Mouse (Mus musculus): ENCODE measurements at regions not wholly inside any gene's neighbourhood (a gene's known extent, or its start where the extent isn't known, plus 50 kb on each side); places are given as distances from the start of the nearest gene placed in this dataset.

DNA sequence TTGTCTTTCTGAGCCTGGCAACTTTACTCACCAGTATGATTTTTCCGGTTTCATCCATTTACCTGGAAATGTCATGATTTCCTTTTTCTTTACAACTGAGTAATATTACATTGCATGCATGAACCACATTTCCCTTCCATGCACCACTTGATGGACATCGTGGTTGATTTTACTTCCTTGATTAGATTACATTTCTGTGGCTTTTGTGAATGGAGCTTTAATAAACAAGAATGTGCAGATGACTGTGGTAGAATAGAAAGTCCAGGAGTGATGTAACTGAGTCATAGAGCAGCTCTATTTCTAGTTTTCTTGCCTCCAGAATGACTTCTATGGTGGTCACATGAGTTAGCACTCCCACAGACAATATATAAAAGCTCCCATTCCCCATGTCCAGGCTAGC lies 75.2 kb downstream of the Chst2 start:
- no peak for DNase-seq

- DNase-seq = no peak
Measured at GRCm38 (mm10) chr9:95330097-95330496, 76.4 kb downstream of the Chst2 start.

DNA sequence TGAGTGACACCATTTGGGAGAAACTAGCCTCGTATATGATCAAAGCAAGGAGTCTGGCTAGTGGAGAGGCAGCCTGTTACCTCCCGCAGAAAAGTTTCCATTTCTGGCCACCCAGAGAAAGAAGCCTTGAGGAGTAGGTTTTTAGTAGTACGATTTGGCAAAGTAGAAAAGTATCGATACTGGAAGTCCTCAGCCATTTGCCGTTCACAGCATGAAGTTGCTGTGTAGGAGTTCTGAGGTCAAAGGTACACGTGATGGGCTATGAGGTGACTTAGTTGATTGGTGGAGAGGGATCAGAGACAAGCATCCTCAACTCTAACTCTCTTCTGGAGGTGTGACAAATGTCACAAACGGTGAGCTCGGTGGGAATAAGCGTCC lies 77.5 kb downstream of the Chst2 start:
- no peak for DNase-seq

DNA sequence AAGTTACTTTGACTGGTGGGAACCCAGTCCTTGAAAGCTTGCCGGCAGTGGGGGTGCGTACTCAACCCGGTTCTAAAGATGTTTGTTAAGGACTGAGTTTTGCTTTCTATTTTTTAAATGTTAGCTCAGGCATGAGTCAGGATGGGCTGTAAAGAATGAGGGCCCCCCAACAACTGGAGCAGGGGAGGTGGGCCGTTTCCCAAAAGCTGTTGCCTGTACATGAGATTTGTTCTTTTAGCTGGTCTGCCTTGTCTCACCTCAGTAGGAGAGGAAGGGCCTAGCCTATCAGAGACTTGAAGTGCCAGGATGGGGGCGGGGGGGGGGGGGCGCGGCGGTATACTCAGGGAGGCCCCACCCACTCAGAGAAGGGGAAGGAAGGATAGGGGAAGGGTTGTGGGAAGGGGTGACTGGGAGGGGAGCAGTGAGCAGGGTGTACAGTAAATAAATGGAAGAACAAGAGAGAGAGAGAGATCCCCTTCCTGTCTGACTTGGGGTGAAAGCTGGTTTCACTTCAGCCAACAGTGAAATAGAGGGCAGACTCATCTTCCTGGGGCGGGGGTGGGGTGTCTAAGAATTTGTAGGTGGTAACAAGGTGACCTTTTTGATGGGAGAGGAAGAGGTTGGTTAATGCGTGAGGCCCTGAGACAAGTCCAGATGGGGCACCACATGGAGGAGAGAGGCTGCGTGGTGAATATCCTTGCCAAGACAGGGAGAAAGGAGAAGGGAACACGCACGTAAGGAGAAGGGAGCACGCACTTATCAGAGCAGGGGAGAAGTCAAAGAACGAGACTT lies 78.1 kb downstream of the Chst2 start:
- DNase-seq = no peak

DNA sequence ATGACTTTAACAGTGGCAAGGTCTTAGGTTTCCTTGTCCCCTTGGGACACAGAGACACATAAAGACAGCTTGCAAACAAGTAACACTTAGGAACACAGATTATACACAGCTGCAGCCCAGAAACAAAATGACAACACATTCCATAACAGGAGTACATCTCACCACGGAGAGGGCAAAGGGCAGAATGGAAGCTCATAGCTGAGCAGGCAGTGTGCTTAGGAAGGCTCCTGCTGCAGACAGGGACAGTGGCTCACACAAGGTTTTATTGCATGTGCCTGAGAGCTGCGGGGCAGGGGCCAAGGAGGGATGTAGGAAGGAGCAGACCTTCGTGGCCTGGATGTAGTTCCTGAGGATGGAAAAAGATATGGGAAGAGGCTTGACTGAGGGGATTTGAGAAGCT lies 78.8 kb downstream of the Chst2 start:
- peak; percentile 17 for DNase-seq

DNA sequence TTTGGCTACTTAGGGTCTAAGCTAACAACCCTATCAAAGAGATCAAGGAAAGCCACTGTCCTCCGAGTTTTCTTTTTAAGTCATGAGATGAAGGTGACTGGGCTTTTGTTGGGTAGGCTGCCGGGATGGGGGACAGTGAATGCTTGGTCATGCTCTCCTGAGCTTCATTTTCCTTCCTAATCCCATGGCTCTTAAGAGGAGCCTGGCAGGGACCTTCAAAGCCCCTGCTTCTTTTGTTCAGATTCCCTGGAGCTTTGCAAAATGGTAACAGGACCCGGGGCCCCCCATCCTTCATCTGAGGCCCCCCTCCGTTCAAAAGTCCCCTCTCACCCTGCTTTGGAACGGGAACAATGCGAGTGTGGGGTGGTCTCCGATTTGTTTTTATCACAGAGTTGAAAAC lies 82.9 kb downstream of the Chst2 start:
- no peak for DNase-seq

DNA sequence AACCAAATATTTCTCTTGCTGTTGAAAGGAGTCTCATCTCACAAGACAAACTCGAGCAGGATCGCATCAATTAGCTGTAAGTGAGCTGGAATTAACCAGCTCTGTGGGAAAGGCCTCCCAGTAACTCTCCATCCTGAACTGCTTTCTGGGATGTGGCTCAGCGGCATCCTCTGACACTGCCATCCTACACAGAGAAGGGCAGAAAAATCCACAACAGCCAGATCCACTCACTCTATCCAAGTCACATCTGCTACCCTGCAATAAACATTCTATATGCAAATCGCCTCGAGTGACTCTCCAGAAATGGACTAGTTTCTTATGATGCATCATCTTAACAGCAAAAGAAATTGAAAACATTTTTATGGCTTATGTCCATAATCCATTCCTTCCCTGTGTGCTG lies 83.6 kb downstream of the Chst2 start:
- no peak for DNase-seq

- no peak for DNase-seq
Measured at GRCm38 (mm10) chr9:95322031-95322430, 84.5 kb downstream of the Chst2 start.

- no peak for DNase-seq
Measured at GRCm38 (mm10) chr9:95318926-95319325, 87.6 kb downstream of the Chst2 start.

GRCm38 (mm10) chr9:95316726-95317125 lies 89.8 kb downstream of the Chst2 start:
- no peak for DNase-seq

GRCm38 (mm10) chr9:95315080-95315479 lies 91.4 kb downstream of the Chst2 start:
- DNase-seq = no peak

GRCm38 (mm10) chr9:95311671-95312070 lies 94.9 kb downstream of the Chst2 start:
- no peak for DNase-seq

- DNase-seq = no peak
Measured at GRCm38 (mm10) chr9:95289008-95289407, 117.5 kb downstream of the Chst2 start.

- DNase-seq = no peak
Measured at GRCm38 (mm10) chr9:95282996-95283395, 123.5 kb downstream of the Chst2 start.

- DNase-seq = no peak
Measured at GRCm38 (mm10) chr9:95282502-95282901, 124.0 kb downstream of the Chst2 start.

Data from lung, postnatal 36 days (tissue).